Mouse (Mus musculus) sigmoid colon, adult 10 weeks (tissue): Measurements from ENCODE around the gene Scnn1b. TPM values are rescaled to one million over a fixed set of nuclear protein-coding genes. Genes with fewer than 3 reads are reported as not detected.

Experiments
- polyA plus RNA-seq: library from polyadenylated mRNA; stranded (reverse); fragments of 350-450 nt; fragmentation: Illumina TruSeq; extraction: RNeasy Lipid Tissue Mini Kit (QIAGEN cat#74804); gene quantifications from one replicate; pipeline ENCODE4 v1.2.3, GENCODE M21; 2014; ENCODE audit warnings: low read depth, low replicate concordance

Gene Scnn1b
- polyA plus RNA-seq, result 2.1 TPM

GRCm38 (mm10) chr7:121864858-121865585 is at the start of gene Scnn1b:
Scnn1b (plus strand) TSS chr7:121865038.

Other genes with a start within 250 kb of the Scnn1b start
- gene Usp31, start 157.8 kb upstream of the Scnn1b start, polyA plus RNA-seq, result 9.5 TPM
- 0.95 TPM for gene Scnn1g, start 130.6 kb upstream of the Scnn1b start, polyA plus RNA-seq
- gene Cog7, start 116.7 kb downstream of the Scnn1b start, polyA plus RNA-seq, result 12.5 TPM
- 3.9 TPM for gene Gga2, start 156.2 kb downstream of the Scnn1b start, polyA plus RNA-seq
- gene Ubfd1, start 202.1 kb downstream of the Scnn1b start, polyA plus RNA-seq, result 23.0 TPM
- 2.1 TPM for gene Ears2, start 202.2 kb downstream of the Scnn1b start, polyA plus RNA-seq
- gene Ndufab1, start 236.8 kb downstream of the Scnn1b start, polyA plus RNA-seq, result 716 TPM